In genomic region chr11:51518585-51518984, GRCm38 (mm10) we compare ENCODE assay signal across 27 mouse cellular contexts.
"Had no signal": no experiment of that assay in that cellular context is flagged by ENCODE, and none has a peak within 500 bp of the region (broad histone marks: within the 10 kb centered on the region; RNA-seq: fewer than 3 reads in every experiment).

No protein-coding gene starts in this region.

- H3K36me3 ChIP-seq: heart, embryonic 10.5 days; heart, embryonic 12.5 days; hindbrain, embryonic 12.5 days; intestine, embryonic 15.5 days; kidney, embryonic 15.5 days; liver, embryonic 13.5 days; liver, embryonic 15.5 days had no signal

- H3K4me3 ChIP-seq: heart, embryonic 10.5 days; heart, embryonic 12.5 days; hindbrain, embryonic 10.5 days; hindbrain, embryonic 12.5 days; intestine, embryonic 15.5 days; kidney, embryonic 15.5 days; left cerebral cortex, adult 2 months; limb, embryonic 12.5 days; liver, embryonic 13.5 days; liver, embryonic 15.5 days had no signal

- DNase-seq: gastrocnemius, postnatal 14 days; heart, adult 18-20 months; heart, postnatal 10 days; heart, postnatal 4 days; kidney, adult 18-20 months; kidney, adult 9 months; kidney, postnatal 14 days; kidney, postnatal 36 days; layer of hippocampus, adult 9-11 months; layer of hippocampus, postnatal 36 days; left cerebral cortex, postnatal 4 days; liver, embryonic 13.5 days had no signal

- H3K9ac ChIP-seq: heart, embryonic 12.5 days; hindbrain, embryonic 12.5 days; hindbrain, embryonic 14.5 days; intestine, embryonic 15.5 days; kidney, embryonic 15.5 days; limb, embryonic 12.5 days; liver, embryonic 13.5 days; liver, embryonic 15.5 days had no signal

- H3K4me1 ChIP-seq: heart, embryonic 12.5 days; intestine, embryonic 15.5 days; liver, embryonic 13.5 days; liver, embryonic 15.5 days had no signal

- ATAC-seq: hindbrain, embryonic 16.5 days; inflammation-experienced regulatory T-cells, adult 6 months; intestine, embryonic 15.5 days; intestine, postnatal 0 days had no signal

- H3K27me3 ChIP-seq: hindbrain, embryonic 12.5 days; intestine, embryonic 15.5 days; kidney, embryonic 15.5 days; limb, embryonic 12.5 days; liver, embryonic 13.5 days; liver, embryonic 15.5 days had no signal

- H3K27ac ChIP-seq: heart, embryonic 10.5 days; hindbrain, embryonic 10.5 days; hindbrain, embryonic 12.5 days; hindbrain, embryonic 14.5 days; intestine, embryonic 15.5 days; kidney, embryonic 15.5 days; kidney, postnatal 0 days; left cerebral cortex, adult 2 months; limb, embryonic 12.5 days; liver, embryonic 13.5 days; liver, embryonic 15.5 days had no signal

- H3K9me3 ChIP-seq: heart, embryonic 10.5 days; hindbrain, embryonic 12.5 days; intestine, embryonic 15.5 days; limb, embryonic 12.5 days; liver, embryonic 13.5 days; liver, embryonic 15.5 days had no signal

- H3K4me2 ChIP-seq: heart, embryonic 12.5 days; hindbrain, embryonic 12.5 days; hindbrain, embryonic 14.5 days; intestine, embryonic 15.5 days; kidney, embryonic 15.5 days; limb, embryonic 12.5 days; liver, embryonic 11.5 days; liver, embryonic 13.5 days; liver, embryonic 15.5 days had no signal
